Mouse (Mus musculus) heart, adult 2 months (tissue): Measurements from ENCODE around the gene Mms19. TPM values are rescaled to one million over a fixed set of nuclear protein-coding genes. Genes with fewer than 3 reads are reported as not detected.

Experiments used
- DNase-seq, 2 experiments: peaks; one replicate each; pipeline ENCODE4 v3.0.0; 2021
- H3K27ac ChIP-seq: fragments of 200-600 bp; 2 replicates; pipeline ENCODE4 v1.8.1; 2022
- H3K27me3 ChIP-seq: fragments of 200-500 bp; 2 replicates; pipeline ENCODE4 v1.6.1; 2012; ENCODE audit warnings: mild to moderate bottlenecking, low read length, inconsistent platforms, mixed read lengths; ENCODE audit not compliant: control insufficient read depth, insufficient read depth
- H3K36me3 ChIP-seq: fragments of 200-500 bp; 2 replicates; pipeline ENCODE4 v1.6.1; 2012; ENCODE audit warnings: low read length, inconsistent platforms; ENCODE audit not compliant: control insufficient read depth, insufficient read depth
- H3K4me1 ChIP-seq: fragments of 200-500 bp; 2 replicates; pipeline ENCODE4 v1.6.1; 2011; ENCODE audit warnings: low read length; ENCODE audit not compliant: control insufficient read depth, insufficient read depth
- H3K4me3 ChIP-seq: fragments of 200-600 bp; 2 replicates; pipeline ENCODE4 v1.8.1; 2022
- H3K79me2 ChIP-seq: fragments of 200-500 bp; replicated peaks from 2 replicates; pipeline ENCODE4 v1.6.1; 2012; ENCODE audit warnings: mild to moderate bottlenecking, inconsistent platforms, low read length, moderate library complexity, mixed read lengths; ENCODE audit not compliant: control insufficient read depth, insufficient read depth
- H3K9ac ChIP-seq: fragments of 200-500 bp; 2 replicates; pipeline ENCODE4 v1.6.1; 2012; ENCODE audit warnings: low read depth, mild to moderate bottlenecking, control low read depth, inconsistent platforms, low read length, mixed read lengths
- CTCF ChIP-seq: fragments of 200-600 bp; IDR thresholded peaks from 2 replicates; pipeline ENCODE4 v1.8.1; 2022; ENCODE audit warnings: antibody characterized with exemption, mild to moderate bottlenecking, moderate library complexity
- EP300 ChIP-seq: fragments of 200-500 bp; IDR thresholded peaks from 2 replicates; pipeline ENCODE4 v1.6.1; 2011; ENCODE audit warnings: low read depth, low read length, control low read depth; ENCODE audit not compliant: insufficient read depth
- POLR2A ChIP-seq: fragments of 200-500 bp; IDR thresholded peaks from 2 replicates; pipeline ENCODE4 v1.6.1; 2011; ENCODE audit warnings: mild to moderate bottlenecking, low read depth, low read length, control low read depth; ENCODE audit not compliant: insufficient read depth
- WGBS: fragments of 180-500 bp; shearing (Covaris S2); methylation state at CpG from one replicate; pipeline ENCODE4 v1.1.7; 2018; 5-methylcytosine and 5-hydroxymethylcytosine counted together
- intact Hi-C: fragments of 180-260 bp; cut with DNase I; formaldehyde crosslinking; loops from one replicate; pipeline ENCODE4 v1.15.1; 2025
- polyA plus RNA-seq: library from polyadenylated mRNA; depleted of rRNA; stranded (reverse); fragments of >200 nt; gene quantifications from 2 replicates; pipeline ENCODE4 v1.2.3, GENCODE M21; 2012
- total RNA-seq, 2 experiments: library from RNA; stranded (reverse); gene quantifications; 2 replicates each; pipeline ENCODE4 v1.2.3; 2021

Mms19 gene
- total and polyA plus RNA-seq, 3 experiments, result 14.2 to 35.4 (median 17.9) TPM

- peaks cover 25% of the 10 kb centered on the region for H3K4me1 ChIP-seq
- no peaks in the 10 kb centered on the region for H3K27me3 ChIP-seq
- no peaks in the 10 kb centered on the region; the same call in 1 of the 2 replicates for H3K36me3 ChIP-seq
- 62% methylated on average over 1 of the region's 1 CpGs for WGBS
- H3K27ac ChIP-seq, result no peak overlapping the region
- no peak overlapping the region for H3K4me3 ChIP-seq
- TF ChIP-seq CTCF (no peak), POLR2A (no peak), EP300 (no peak)
- no peak for DNase-seq
- no peaks in the 10 kb centered on the region; the same call in 1 of the 2 replicates for H3K79me2 ChIP-seq
- no peak overlapping the region for H3K9ac ChIP-seq
- intact Hi-C loops, result no loop called here
These were observed 14.5 kb upstream of the Mms19 start for GRCm38 (mm10) chr19:41995483-41995882.

GRCm38 (mm10) chr19:41994023-41994422 is 13.1 kb upstream of the Mms19 start:
- no peak for DNase-seq
- H3K27ac ChIP-seq, result peak overlapping the region; percentile 45; the same call in 1 of the 2 replicates
- peaks cover 18% of the 10 kb centered on the region for H3K4me1 ChIP-seq
- no peaks in the 10 kb centered on the region for H3K27me3 ChIP-seq
- H3K36me3 ChIP-seq, result no peaks in the 10 kb centered on the region
- WGBS, result 94% methylated on average over 7 of the region's 7 CpGs
- H3K9ac ChIP-seq, result no peak overlapping the region
- intact Hi-C loops, result no loop called here
- H3K79me2 ChIP-seq, result no peaks in the 10 kb centered on the region; the same call in 1 of the 2 replicates
- no peak overlapping the region for H3K4me3 ChIP-seq
- no peak for TF ChIP-seq EP300
- TF ChIP-seq CTCF, result no peak
- no peak for TF ChIP-seq POLR2A

GRCm38 (mm10) chr19:41993484-41993883 is 12.5 kb upstream of the Mms19 start:
- Histone ChIP-seq H3K79me2 (no peaks in the 10 kb centered on the region; the same call in 1 of the 2 replicates), H3K9ac (no peak overlapping the region), H3K27me3 (no peaks in the 10 kb centered on the region), H3K4me3 (no peak overlapping the region), H3K4me1 (peaks cover 16% of the 10 kb centered on the region), H3K36me3 (no peaks in the 10 kb centered on the region), H3K27ac (peak overlapping the region; percentile 45)
- intact Hi-C loops, result no loop called here
- TF ChIP-seq POLR2A (no peak), EP300 (no peak), CTCF (no peak)
- DNase-seq, result peak; percentile 82 to 83
- WGBS, result 20% methylated on average over 6 of the region's 6 CpGs

GRCm38 (mm10) chr19:41992971-41993370 is 12.0 kb upstream of the Mms19 start:
- H3K36me3 ChIP-seq, result no peaks in the 10 kb centered on the region

GRCm38 (mm10) chr19:41991926-41992477 is 11.0 kb upstream of the Mms19 start:
- Histone ChIP-seq H3K4me3 (no peak overlapping the region), H3K36me3 (no peaks in the 10 kb centered on the region), H3K9ac (no peak overlapping the region), H3K79me2 (peaks cover 1% of the 10 kb centered on the region; the same call in 1 of the 2 replicates), H3K4me1 (peaks cover 11% of the 10 kb centered on the region), H3K27me3 (no peaks in the 10 kb centered on the region), H3K27ac (peak overlapping the region; percentile 16)
- intact Hi-C loops, result no loop called here
- DNase-seq, result peak in 1 of 2 experiments; percentile 19
- no peak for TF ChIP-seq CTCF
- TF ChIP-seq EP300, result no peak
- no peak for TF ChIP-seq POLR2A
- WGBS, result 52% methylated on average over 6 of the region's 6 CpGs

More at GRCm38 (mm10) chr19:41992971-41993370, 12.0 kb upstream of the Mms19 start:
- H3K4me1 ChIP-seq, result peaks cover 16% of the 10 kb centered on the region
- no peak for DNase-seq
- H3K9ac ChIP-seq, result no peak overlapping the region
- no peaks in the 10 kb centered on the region for H3K27me3 ChIP-seq
- TF ChIP-seq CTCF (no peak), EP300 (no peak), POLR2A (no peak)
- H3K4me3 ChIP-seq, result no peak overlapping the region
- peak overlapping the region; percentile 45 for H3K27ac ChIP-seq
- intact Hi-C loops, result no loop called here
- 43% methylated on average over 2 of the region's 2 CpGs for WGBS
- no peaks in the 10 kb centered on the region; the same call in 1 of the 2 replicates for H3K79me2 ChIP-seq

- DNase-seq, result no peak
- peak overlapping the region; percentile 28; the same call in 1 of the 2 replicates for H3K27ac ChIP-seq
These were observed 8.9 kb upstream of the Mms19 start for GRCm38 (mm10) chr19:41989810-41990209.

More at GRCm38 (mm10) chr19:41989810-41990209, 8.9 kb upstream of the Mms19 start:
- intact Hi-C loops, result no loop called here
- no peak for TF ChIP-seq POLR2A
- TF ChIP-seq EP300, result no peak
- no peak for TF ChIP-seq CTCF
- Histone ChIP-seq H3K79me2 (peaks cover 4% of the 10 kb centered on the region; the same call in 1 of the 2 replicates), H3K9ac (no peak overlapping the region), H3K36me3 (no peaks in the 10 kb centered on the region), H3K4me1 (peaks cover 8% of the 10 kb centered on the region), H3K4me3 (no peak overlapping the region), H3K27me3 (no peaks in the 10 kb centered on the region)
- 66% methylated on average over 6 of the region's 6 CpGs for WGBS
